Mouse (Mus musculus): ENCODE measurements around the gene Ntrk2.

The Ntrk2 gene

DNA sequence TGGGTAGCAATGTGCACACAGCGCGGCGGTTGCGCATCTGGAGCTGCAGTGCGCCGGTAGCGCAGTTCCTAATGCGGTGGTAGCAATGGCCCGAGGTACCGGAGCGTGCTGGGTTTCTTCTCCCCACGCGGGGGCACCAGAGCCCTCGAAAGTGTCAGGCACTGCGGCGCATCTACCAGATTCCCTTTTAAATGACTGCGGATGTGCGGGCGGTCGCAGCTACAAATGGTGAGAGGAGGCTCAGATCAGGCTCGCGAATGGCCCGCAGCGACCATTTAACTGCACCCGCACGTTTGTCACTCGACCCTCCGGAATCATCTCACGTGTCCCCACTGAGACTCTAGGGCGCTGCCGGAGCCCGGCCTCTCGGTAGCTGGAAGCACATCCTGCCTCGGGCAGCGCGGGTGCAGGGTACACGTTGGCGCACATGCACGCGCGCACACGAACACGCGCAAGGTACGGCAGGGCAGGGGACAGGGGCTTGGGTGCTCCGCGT is at the start of gene Ntrk2:
Gene Ntrk2, plus strand, starts transcription at position 173 of the 496 bp plus-strand sequence.
- peak; percentile 93 for DNase-seq

DNA sequence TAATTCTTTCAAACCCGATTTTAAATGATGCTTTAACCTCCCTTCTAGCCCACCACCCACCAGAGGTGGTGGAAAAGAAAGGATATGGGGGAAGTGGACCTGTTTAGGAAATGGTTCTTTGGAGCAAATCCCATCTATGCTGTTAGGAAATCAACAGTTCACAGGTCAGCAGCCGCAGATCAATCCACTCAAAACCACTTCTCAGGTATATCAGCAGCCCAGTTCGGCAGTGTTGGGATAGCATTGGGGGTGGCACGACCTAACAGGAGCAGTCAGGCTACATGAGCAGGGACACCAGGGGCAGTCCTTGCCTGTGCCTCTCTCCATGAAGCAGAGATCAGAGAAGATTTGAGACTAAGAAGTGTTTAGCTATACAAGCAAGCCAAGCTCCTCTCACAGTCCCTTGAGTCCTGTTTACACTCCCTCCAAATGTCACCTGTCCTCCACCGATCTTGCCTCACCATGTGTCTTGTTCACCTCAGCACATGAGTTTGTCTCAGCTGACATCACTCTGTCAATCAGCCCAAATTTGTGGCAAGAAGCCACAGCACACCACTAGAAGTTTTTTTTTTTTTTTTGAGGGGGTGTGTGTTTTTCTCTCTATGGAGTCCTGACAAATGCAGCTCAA is 45.3 kb upstream of the Ntrk2 start:
- no peak for DNase-seq

GRCm38 (mm10) chr13:58768258-58768657 is 38.1 kb upstream of the Ntrk2 start:
- no peak for DNase-seq

- no peak for DNase-seq
These were observed 36.9 kb upstream of the Ntrk2 start for GRCm38 (mm10) chr13:58769438-58769837.

- no peak for DNase-seq
These were observed 27.1 kb upstream of the Ntrk2 start for GRCm38 (mm10) chr13:58779261-58779660.

- peak; percentile 81 for DNase-seq
These were observed 19.9 kb upstream of the Ntrk2 start for GRCm38 (mm10) chr13:58786476-58786875.

DNA sequence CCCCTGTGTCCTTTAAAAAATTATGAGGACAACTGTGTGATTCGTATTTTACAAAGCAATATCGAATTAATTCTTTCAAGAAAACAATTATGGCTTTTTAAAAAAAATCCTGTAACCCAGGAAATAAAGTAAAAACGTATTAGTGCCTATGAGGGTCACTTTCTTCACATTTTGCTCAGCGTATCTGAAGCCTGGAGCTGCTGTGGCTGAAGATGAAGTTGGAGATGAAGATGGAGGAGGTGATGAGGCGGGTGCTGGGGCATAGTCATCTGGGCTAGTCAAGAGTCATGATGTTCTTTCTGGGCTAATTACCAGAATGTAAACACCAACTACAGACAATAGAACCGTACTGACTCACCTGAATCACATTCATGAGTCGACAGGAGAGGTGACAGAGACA is 15.6 kb upstream of the Ntrk2 start:
- DNase-seq = no peak

DNA sequence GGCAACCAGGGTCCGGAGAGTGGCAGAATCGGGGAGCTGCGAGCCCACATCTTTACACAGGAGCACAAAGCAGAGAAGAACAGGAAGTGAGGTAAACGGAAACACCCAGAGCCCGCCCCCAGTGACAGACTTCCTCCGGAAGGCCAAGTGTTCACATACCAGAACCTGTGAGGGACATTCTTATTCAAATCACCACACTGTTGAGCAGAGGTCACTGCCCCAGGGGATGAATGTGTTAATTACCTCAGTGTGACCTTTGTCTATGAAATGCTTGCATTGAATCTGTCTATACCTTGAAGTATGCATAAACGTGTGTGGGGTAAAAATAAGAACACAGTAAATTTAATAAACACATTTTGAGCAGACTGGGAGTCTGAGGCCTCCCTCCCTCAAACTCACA is 9.0 kb upstream of the Ntrk2 start:
- no peak for DNase-seq

DNA sequence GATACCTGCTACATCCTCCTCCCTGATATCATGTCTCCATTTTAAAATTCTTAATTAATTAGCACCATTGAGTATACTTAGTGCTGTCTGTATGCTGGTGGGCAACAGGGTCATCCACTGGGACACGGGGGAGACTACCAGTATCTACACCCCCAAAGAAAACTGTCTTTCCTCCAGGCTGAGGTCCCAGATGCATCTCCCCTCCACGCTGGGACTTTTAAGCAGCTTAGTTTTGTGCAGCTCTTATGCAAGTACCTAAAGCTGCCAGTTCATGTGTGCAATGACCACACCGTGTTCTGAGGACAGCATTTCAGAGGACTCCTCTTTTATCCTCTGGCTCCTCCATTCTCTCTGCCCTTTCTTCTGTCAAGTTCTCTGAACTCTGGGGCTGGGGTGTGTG is 5.1 kb upstream of the Ntrk2 start:
- DNase-seq = no peak

- DNase-seq = no peak
These were observed 2.5 kb upstream of the Ntrk2 start for GRCm38 (mm10) chr13:58803882-58804281.

- DNase-seq = no peak
These were observed 536 bp upstream of the Ntrk2 start for GRCm38 (mm10) chr13:58805833-58806232.

GRCm38 (mm10) chr13:58806896-58807628 is 693 bp downstream of the Ntrk2 start:
- no peak for DNase-seq

- DNase-seq = peak; percentile 76
These were observed 1.4 kb downstream of the Ntrk2 start for GRCm38 (mm10) chr13:58807629-58808363.

DNA sequence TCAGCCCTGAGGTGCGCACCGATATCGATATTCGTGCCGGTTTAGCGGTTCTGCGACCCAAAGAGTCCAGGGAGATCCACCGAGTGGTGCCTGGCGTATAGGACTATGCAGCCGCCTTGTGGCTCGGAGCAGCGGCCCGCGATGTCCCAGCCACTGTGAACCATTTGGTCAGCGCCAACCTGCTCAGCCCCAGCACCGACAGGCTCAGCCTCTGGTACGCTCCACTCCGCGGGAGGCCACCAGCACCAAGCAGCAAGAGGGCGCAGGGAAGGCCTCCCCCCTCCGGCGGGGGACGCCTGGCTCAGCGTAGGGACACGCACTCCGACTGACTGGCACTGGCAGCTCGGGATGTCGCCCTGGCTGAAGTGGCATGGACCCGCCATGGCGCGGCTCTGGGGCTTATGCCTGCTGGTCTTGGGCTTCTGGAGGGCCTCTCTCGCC is 2.0 kb downstream of the Ntrk2 start:
- DNase-seq = peak; percentile 69

- DNase-seq = no peak
These were observed 3.6 kb downstream of the Ntrk2 start for GRCm38 (mm10) chr13:58809930-58810329.

DNA sequence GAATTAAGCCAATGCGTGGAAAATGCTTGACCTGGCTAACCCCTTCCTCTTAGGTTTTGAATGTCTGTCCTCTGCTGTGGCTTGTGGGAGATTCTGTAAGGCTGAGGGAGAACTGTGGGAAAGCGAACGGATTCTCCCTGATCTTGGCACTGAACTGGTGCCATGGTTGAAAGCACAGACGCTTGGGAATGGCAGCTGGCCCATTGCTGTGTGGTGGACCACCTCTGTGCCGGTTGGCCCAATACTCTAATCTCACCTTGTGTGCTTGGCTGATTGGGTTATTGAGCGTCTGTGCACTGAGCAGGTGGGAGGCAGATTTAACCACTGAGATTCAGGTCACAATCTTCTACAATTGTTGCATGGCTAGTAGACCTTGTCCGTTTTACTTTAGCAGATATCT is 18.4 kb downstream of the Ntrk2 start:
- no peak for DNase-seq

GRCm38 (mm10) chr13:58826356-58827197 is 20.2 kb downstream of the Ntrk2 start:
- DNase-seq = peak; percentile 58

DNA sequence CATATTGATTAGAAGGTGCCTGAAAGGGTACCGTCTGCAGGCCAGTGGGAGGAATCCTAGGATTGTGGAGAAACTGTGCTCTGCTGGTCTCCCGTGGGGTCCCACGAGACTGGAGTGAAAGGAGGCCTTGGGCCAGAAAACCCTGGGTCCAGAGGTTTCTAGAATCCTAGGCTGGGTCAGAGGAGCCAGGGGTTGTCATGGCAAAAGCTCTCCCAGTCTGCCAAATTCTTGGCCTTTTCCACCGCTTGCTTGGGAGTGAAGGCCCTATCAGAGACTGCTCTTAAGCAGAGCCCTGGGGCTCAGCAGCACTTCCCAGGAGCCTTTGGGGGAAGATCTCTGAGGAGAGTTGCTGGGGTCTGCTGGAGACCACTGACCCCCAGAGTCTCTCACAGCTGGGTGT is 25.6 kb downstream of the Ntrk2 start:
- no peak for DNase-seq

- no peak for DNase-seq
These were observed 28.4 kb downstream of the Ntrk2 start for GRCm38 (mm10) chr13:58834726-58835125.

DNA sequence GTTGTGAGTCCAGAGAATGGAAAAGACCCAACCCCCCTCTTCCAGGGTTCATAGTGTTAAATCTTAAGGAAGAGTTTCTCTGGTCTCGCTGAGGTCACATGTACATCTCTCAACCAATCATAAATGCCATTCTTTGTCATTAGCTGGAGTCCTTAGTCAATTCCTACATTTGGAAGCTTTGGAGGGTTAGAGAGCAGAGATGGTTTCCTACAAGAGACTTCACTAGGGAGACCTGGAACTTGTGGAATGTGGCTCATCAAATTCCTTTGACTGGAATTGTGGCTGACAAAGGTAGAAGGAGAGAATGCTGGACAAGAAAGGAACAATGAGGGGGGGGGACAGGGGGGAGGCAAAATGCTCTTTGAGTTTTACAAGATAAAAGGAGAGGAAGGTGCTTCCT is 30.5 kb downstream of the Ntrk2 start:
- no peak for DNase-seq

GRCm38 (mm10) chr13:58838110-58838509 is 31.7 kb downstream of the Ntrk2 start:
- DNase-seq = no peak

DNA sequence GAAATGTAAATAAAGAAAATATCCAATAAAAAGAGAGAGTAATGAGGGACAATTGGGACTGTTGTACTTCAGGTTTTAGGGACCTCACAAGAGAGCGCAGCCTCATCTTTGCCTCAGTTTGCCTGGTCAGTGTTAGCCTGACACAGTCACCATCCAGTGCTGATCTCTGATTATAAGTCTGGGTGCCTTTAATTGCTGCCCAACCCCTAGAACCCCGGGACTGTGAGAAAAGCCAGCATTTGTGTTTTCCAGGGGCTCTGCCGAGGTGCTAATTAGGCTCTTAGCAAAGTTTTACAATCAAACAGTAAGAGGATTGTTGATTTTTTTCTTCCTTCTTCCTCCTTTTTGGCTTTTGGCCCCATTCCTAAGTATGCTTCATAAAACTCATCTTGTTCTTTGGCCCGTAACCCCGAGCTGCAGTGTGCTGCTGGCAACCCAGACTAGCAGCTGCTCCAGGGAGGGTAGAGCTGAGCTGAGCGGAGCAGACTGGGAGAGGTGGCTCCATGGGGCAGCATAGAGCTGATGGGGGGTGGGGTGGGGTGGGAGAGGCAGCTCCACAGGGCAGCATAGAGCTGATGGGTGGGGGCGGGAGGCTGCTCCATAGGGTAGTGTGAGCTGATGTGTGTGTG is 34.5 kb downstream of the Ntrk2 start:
- peak; percentile 53 for DNase-seq
